In the genomic region with DNA sequence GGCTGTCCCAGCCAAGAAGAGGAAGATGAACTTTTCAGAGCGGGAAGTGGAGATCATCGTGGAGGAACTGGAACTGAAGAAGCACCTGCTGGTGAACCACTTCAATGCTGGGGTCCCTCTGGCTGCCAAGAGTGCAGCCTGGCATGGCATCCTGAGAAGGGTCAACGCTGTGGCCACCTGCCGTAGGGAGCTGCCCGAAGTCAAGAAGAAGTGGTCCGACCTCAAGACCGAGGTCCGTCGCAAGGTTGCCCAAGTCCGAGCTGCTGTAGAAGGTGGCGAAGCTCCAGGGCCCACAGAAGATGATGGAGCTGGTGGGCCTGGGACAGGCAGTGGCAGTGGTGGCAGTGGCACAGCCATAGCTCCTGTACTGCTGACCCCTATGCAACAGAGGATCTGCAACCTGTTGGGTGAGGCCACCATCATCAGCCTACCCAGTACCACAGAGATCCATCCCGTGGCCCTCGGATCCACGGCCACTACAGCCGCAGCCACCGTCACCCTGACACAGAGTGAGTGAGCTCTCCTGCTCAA, we compare ENCODE assay signal across 7 mouse cellular contexts. TPM values are rescaled to one million over a fixed set of nuclear protein-coding genes. Genes with fewer than 3 reads are reported as not detected.
A peak's percentile ranks its signal among the peaks of the same experiment; 100 is the strongest.
DNase-seq lines count a peak whose midpoint lies in the region; ATAC-seq and TF ChIP-seq lines count a peak whose summit lies in the region.

No protein-coding gene starts in this region.

- H3K36me3 ChIP-seq in liver, adult 2 months (ENCODE audit: control insufficient read depth, insufficient read depth, low read length), result no peaks in the 10 kb centered on the region; the same call in 1 of the 2 replicates
- H3K36me3 ChIP-seq in erythroblast, embryonic 14.5 days (ENCODE audit: control insufficient read depth), result peaks cover 24% of the 10 kb centered on the region
- 0 out of 2 replicates have a peak, but pooled peaks cover 3% of the 10 kb centered on the region for H3K36me3 ChIP-seq in kidney, postnatal 0 days (ENCODE audit: insufficient read depth, low read length)

- peak overlapping the region; percentile 53 for H3K4me3 ChIP-seq in liver, adult 2 months (ENCODE audit: insufficient read depth, low read depth, low read length)
- peak overlapping the region; percentile 48 for H3K4me3 ChIP-seq in brown adipose tissue, adult 24 weeks (ENCODE audit: insufficient read depth, low read depth, low read length)
- peak overlapping the region; percentile 85 for H3K4me3 ChIP-seq in erythroblast, embryonic 14.5 days (replicated peaks)
- H3K4me3 ChIP-seq in kidney, postnatal 0 days (replicated peaks; ENCODE audit: low read depth, low read length), result peak overlapping the region; percentile 56; the same call in 1 of the 2 replicates

- no peak for TF ChIP-seq CTCF in liver, adult 2 months (IDR thresholded peaks at IDR 0.05; ENCODE audit: low read depth, low read length)
- TF ChIP-seq CTCF in kidney, postnatal 0 days (IDR thresholded peaks at IDR 0.05; ENCODE audit: low read depth), result no peak

- no peak for ATAC-seq in kidney, postnatal 0 days (replicated peaks; ENCODE audit: low FRiP score, low read depth)
- peak; percentile 41 for ATAC-seq in monocyte, adult 5-6 weeks (replicated peaks; ENCODE audit: insufficient number of reproducible peaks, low FRiP score, low TSS enrichment, poor library complexity, severe bottlenecking)

- DNase-seq in liver, adult 2 months (ENCODE audit: extremely low read depth, low read depth, low spot score), result no peak
- DNase-seq in liver, result no peak
- DNase-seq in kidney, postnatal 0 days (ENCODE audit: low spot score), result no peak
- DNase-seq in frontal cortex, postnatal 36 days (ENCODE audit: low spot score in 2 of 2), result no peak

- H3K79me2 ChIP-seq in liver, adult 2 months (ENCODE audit: control insufficient read depth, insufficient read depth, low read length), result peaks cover 9% of the 10 kb centered on the region

- no peaks in the 10 kb centered on the region for H3K9me3 ChIP-seq in erythroblast, embryonic 14.5 days (ENCODE audit: control insufficient read depth, low read length)
- H3K9me3 ChIP-seq in kidney, postnatal 0 days (replicated peaks; ENCODE audit: low read length), result no peaks in the 10 kb centered on the region

- H3K27ac ChIP-seq in liver, adult 2 months (replicated peaks; ENCODE audit: insufficient read depth, low read depth, low read length), result peak overlapping the region; percentile 66
- peak overlapping the region; percentile 87 for H3K27ac ChIP-seq in brown adipose tissue, adult 24 weeks (replicated peaks; ENCODE audit: low read depth, low read length)
- H3K27ac ChIP-seq in kidney, postnatal 0 days, result peak overlapping the region; percentile 67

- no peaks in the 10 kb centered on the region for H3K27me3 ChIP-seq in liver, adult 2 months (ENCODE audit: control insufficient read depth, insufficient read depth, low read length)
- no peaks in the 10 kb centered on the region for H3K27me3 ChIP-seq in erythroblast, embryonic 14.5 days (ENCODE audit: control insufficient read depth)
- no peaks in the 10 kb centered on the region for H3K27me3 ChIP-seq in kidney, postnatal 0 days (ENCODE audit: insufficient read depth, low read length)

- TF ChIP-seq POLR2A in liver, adult 2 months (IDR thresholded peaks at IDR 0.05; ENCODE audit: extremely low read depth, insufficient read depth, low read length), result no peak

- peak overlapping the region; percentile 52 for H3K4me2 ChIP-seq in kidney, postnatal 0 days (ENCODE audit: low read length)

- H3K9ac ChIP-seq in liver, adult 2 months (ENCODE audit: low read depth, low read length), result peak overlapping the region; percentile 44
- H3K9ac ChIP-seq in kidney, postnatal 0 days (ENCODE audit: low read depth, low read length), result peak overlapping the region; percentile 36; the same call in 1 of the 2 replicates

- peaks cover 25% of the 10 kb centered on the region for H3K4me1 ChIP-seq in liver, adult 2 months (ENCODE audit: control insufficient read depth, insufficient read depth, low read length)
- peaks cover 25% of the 10 kb centered on the region for H3K4me1 ChIP-seq in brown adipose tissue, adult 24 weeks (ENCODE audit: control insufficient read depth, insufficient read depth, insufficient read length, low read length)
- peaks cover 55% of the 10 kb centered on the region for H3K4me1 ChIP-seq in erythroblast, embryonic 14.5 days (ENCODE audit: control insufficient read depth)
- peaks cover 12% of the 10 kb centered on the region for H3K4me1 ChIP-seq in kidney, postnatal 0 days (replicated peaks; ENCODE audit: insufficient read depth, low read length)

- 71% methylated on average over 16 of the region's 16 CpGs for WGBS in liver, adult 2 months
- 95% methylated on average over 16 of the region's 16 CpGs for WGBS in kidney, postnatal 0 days

RNA-seq across cellular contexts. Expression of gene Slc25a25, which starts 1.3 kb away (rescaled TPM):
- total RNA-seq in liver, adult 2 months (2014; rRNA removed), result 40.0 and 41.9 TPM in 2 replicates
- 57.9 and 124 TPM in 2 replicates for polyA plus RNA-seq in liver, adult 2 months (2012; rRNA removed)
- 9.2 and 11.0 TPM in 2 replicates for polyA plus RNA-seq in brown adipose tissue, adult 24 weeks (2012; ENCODE audit: insufficient read depth, insufficient read length, missing spikeins)
- polyA plus RNA-seq in erythroblast, embryonic 14.5 days (2012), result 1.9 and 2.0 TPM in 2 replicates
- 15.0 and 16.9 TPM in 2 replicates for polyA plus RNA-seq in kidney, postnatal 0 days (2015; fragmentation: Nextera tagmentation; extraction: Ambion mirVana)
- total RNA-seq in monocyte, adult 5-6 weeks (2017), result 27.4 to 47.7 TPM (median 28.0 TPM) in 3 replicates

RNA-seq across cellular contexts. Expression of gene Naif1, which starts 2.2 kb away (rescaled TPM):
- 0.67 and 0.83 TPM in 2 replicates for total RNA-seq in liver, adult 2 months (2014; rRNA removed)
- 2.9 and 3.0 TPM in 2 replicates for polyA plus RNA-seq in liver, adult 2 months (2012; rRNA removed)
- 1.8 and 2.1 TPM in 2 replicates for polyA plus RNA-seq in brown adipose tissue, adult 24 weeks (2012; ENCODE audit: insufficient read depth, insufficient read length, missing spikeins)
- polyA plus RNA-seq in erythroblast, embryonic 14.5 days (2012), result 0.26 and 0.29 TPM in 2 replicates
- polyA plus RNA-seq in kidney, postnatal 0 days (2015; fragmentation: Nextera tagmentation; extraction: Ambion mirVana), result 4.7 TPM in 2 replicates
- 4.4 to 6.9 TPM (median 6.5 TPM) in 3 replicates for total RNA-seq in monocyte, adult 5-6 weeks (2017)

RNA-seq across cellular contexts. Expression of gene Ptges2, which starts 56.8 kb away (rescaled TPM):
- total RNA-seq in liver, adult 2 months (2014; rRNA removed), result 22.6 and 30.7 TPM in 2 replicates
- 24.4 and 25.5 TPM in 2 replicates for polyA plus RNA-seq in liver, adult 2 months (2012; rRNA removed)
- 87.7 and 101 TPM in 2 replicates for polyA plus RNA-seq in brown adipose tissue, adult 24 weeks (2012; ENCODE audit: insufficient read depth, insufficient read length, missing spikeins)
- polyA plus RNA-seq in erythroblast, embryonic 14.5 days (2012), result 0.21 and 0.44 TPM in 2 replicates
- 44.1 and 44.8 TPM in 2 replicates for polyA plus RNA-seq in kidney, postnatal 0 days (2015; fragmentation: Nextera tagmentation; extraction: Ambion mirVana)
- 2.2 to 7.0 TPM (median 3.6 TPM) in 3 replicates for total RNA-seq in monocyte, adult 5-6 weeks (2017)

Comparison
In these comparisons a context has a peak if more than half of its experiments do, and no peak if none do; other contexts are left out.
1. RNA of gene Ptges2, which starts 56.8 kb away (polyA plus RNA-seq): 87.7 to 101 TPM in brown adipose tissue, adult 24 weeks, 44.1 to 44.8 TPM in kidney, postnatal 0 days and 24.4 to 25.5 TPM in liver, adult 2 months; 0.21 to 0.44 TPM in erythroblast, embryonic 14.5 days; every median in the first group is over 10 times any median in the second.
2. Peak in every context shown above with its lines, with median percentiles within 50 percentile points of each other: H3K27ac ChIP-seq and H3K4me3 ChIP-seq.